Mouse (Mus musculus) small intestine, adult 2 months (tissue): ENCODE data around the gene Abcf1.

Experiments
- CTCF ChIP-seq: fragments of 200-500 bp; IDR thresholded peaks from 2 replicates; pipeline ENCODE4 v1.5.1; 2012; ENCODE audit warnings: low read depth, mild to moderate bottlenecking, control low read depth, inconsistent platforms, low read length, moderate library complexity, mixed read lengths; ENCODE audit not compliant: insufficient replicate concordance, insufficient read length; ENCODE audit errors: extremely low read depth
- POLR2A ChIP-seq: fragments of 200-500 bp; IDR thresholded peaks from 2 replicates; pipeline ENCODE4 v1.6.1; 2012; ENCODE audit warnings: low read depth, mild to moderate bottlenecking, control low read depth, inconsistent platforms, low read length, moderate library complexity

- TF ChIP-seq POLR2A = no peak
- no peak for TF ChIP-seq CTCF
Observed at GRCm38 (mm10) chr17:35930627-35931026, 38.9 kb downstream of the Abcf1 start.
